Mouse (Mus musculus): ENCODE results near the gene Iffo1.

DNA sequence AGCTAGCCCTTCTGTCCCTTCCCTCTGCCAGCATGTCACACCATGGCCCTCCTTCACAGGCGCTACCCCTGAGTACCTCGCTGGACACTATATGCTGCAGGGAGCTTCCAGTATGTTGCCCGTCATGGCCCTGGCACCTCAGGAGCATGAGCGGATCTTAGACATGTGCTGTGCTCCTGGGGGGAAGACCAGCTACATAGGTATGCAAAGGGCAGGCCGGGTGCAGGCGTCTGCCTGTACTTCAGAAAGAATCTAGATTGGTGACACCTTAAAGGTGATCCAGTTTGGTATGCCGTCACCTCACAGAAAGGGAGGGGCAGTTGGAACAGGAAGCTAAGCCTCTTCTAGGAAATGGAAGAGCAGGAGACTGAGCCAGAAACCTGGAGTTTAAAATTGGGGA, 5.3 kb upstream of the Iffo1 start:
- TF ChIP-seq CTCF (IDR thresholded peaks at IDR 0.05; ENCODE audit: low read depth) = no peak
- no peak for TF ChIP-seq EP300 (IDR thresholded peaks at IDR 0.05; ENCODE audit: low read depth)
